Mouse (Mus musculus): Measurements from ENCODE around the gene Srbd1. TPM values are rescaled to one million over a fixed set of nuclear protein-coding genes. Genes with fewer than 3 reads are reported as not detected.

The Srbd1 gene
- total and polyA plus RNA-seq, 2 experiments from 2014 or later, result 8.3 to 13.2 TPM

GRCm38 (mm10) chr17:86038211-86038648 lies 106.7 kb downstream of the Srbd1 start:
- TF ChIP-seq CTCF (IDR thresholded peaks at IDR 0.05), result no peak
- H3K9me3 ChIP-seq (ENCODE audit: low read length), result no peaks in the 10 kb centered on the region
- no peak overlapping the region for H3K4me3 ChIP-seq (ENCODE audit: low read depth, low read length)
- 72% methylated on average over 13 of the region's 13 CpGs for WGBS
- DNase-seq (ENCODE audit: low spot score) (no peak), ATAC-seq (ENCODE audit: low FRiP score) (no peak)
- 0 out of 2 replicates have a peak, but pooled peaks cover 2% of the 10 kb centered on the region for H3K4me1 ChIP-seq (ENCODE audit: insufficient read depth, low read length)
- H3K27ac ChIP-seq (ENCODE audit: low read depth, low read length), result no peak overlapping the region
- no peak overlapping the region for H3K9ac ChIP-seq (replicated peaks; ENCODE audit: low read length, poor library complexity, severe bottlenecking)
- no peaks in the 10 kb centered on the region for H3K36me3 ChIP-seq (ENCODE audit: insufficient read depth, low read length)
- H3K4me2 ChIP-seq (ENCODE audit: low read depth, low read length, poor library complexity, severe bottlenecking), result no peak overlapping the region
- no peaks in the 10 kb centered on the region for H3K27me3 ChIP-seq (ENCODE audit: insufficient read depth, low read length)

GRCm38 (mm10) chr17:86035576-86035975 lies 109.4 kb downstream of the Srbd1 start:
- no peaks in the 10 kb centered on the region for H3K9me3 ChIP-seq (ENCODE audit: low read length)
- H3K36me3 ChIP-seq (ENCODE audit: insufficient read depth, low read length), result no peaks in the 10 kb centered on the region
- H3K4me1 ChIP-seq (ENCODE audit: insufficient read depth, low read length), result 0 out of 2 replicates have a peak, but pooled peaks cover 2% of the 10 kb centered on the region
- DNase-seq (ENCODE audit: low spot score) (no peak), ATAC-seq (ENCODE audit: low FRiP score) (no peak)
- no peak overlapping the region for H3K4me2 ChIP-seq (ENCODE audit: low read depth, low read length, poor library complexity, severe bottlenecking)
- H3K27ac ChIP-seq (ENCODE audit: low read depth, low read length), result no peak overlapping the region
- H3K4me3 ChIP-seq (ENCODE audit: low read depth, low read length), result no peak overlapping the region
- WGBS, result 88% methylated on average over 3 of the region's 3 CpGs
- H3K27me3 ChIP-seq (ENCODE audit: insufficient read depth, low read length), result no peaks in the 10 kb centered on the region
- TF ChIP-seq CTCF (IDR thresholded peaks at IDR 0.05), result no peak
- no peak overlapping the region for H3K9ac ChIP-seq (replicated peaks; ENCODE audit: low read length, poor library complexity, severe bottlenecking)

- DNase-seq (ENCODE audit: low spot score) (no peak), ATAC-seq (ENCODE audit: low FRiP score) (no peak)
- Histone ChIP-seq H3K9me3 (ENCODE audit: low read length) (no peaks in the 10 kb centered on the region), H3K9ac (replicated peaks; ENCODE audit: low read length, poor library complexity, severe bottlenecking) (no peak overlapping the region), H3K4me3 (ENCODE audit: low read depth, low read length) (no peak overlapping the region), H3K4me2 (ENCODE audit: low read depth, low read length, poor library complexity, severe bottlenecking) (no peak overlapping the region), H3K4me1 (ENCODE audit: insufficient read depth, low read length) (0 out of 2 replicates have a peak, but pooled peaks cover 2% of the 10 kb centered on the region), H3K36me3 (ENCODE audit: insufficient read depth, low read length) (no peaks in the 10 kb centered on the region), H3K27me3 (ENCODE audit: insufficient read depth, low read length) (no peaks in the 10 kb centered on the region), H3K27ac (ENCODE audit: low read depth, low read length) (no peak overlapping the region)
- no peak for TF ChIP-seq CTCF (IDR thresholded peaks at IDR 0.05)
- WGBS, result 69% methylated on average over 12 of the region's 12 CpGs
Measured at GRCm38 (mm10) chr17:86035146-86035545, 109.8 kb downstream of the Srbd1 start.

GRCm38 (mm10) chr17:86034641-86035040 lies 110.3 kb downstream of the Srbd1 start:
- Histone ChIP-seq H3K27me3 (ENCODE audit: insufficient read depth, low read length) (no peaks in the 10 kb centered on the region), H3K4me2 (ENCODE audit: low read depth, low read length, poor library complexity, severe bottlenecking) (no peak overlapping the region), H3K9me3 (ENCODE audit: low read length) (no peaks in the 10 kb centered on the region), H3K27ac (ENCODE audit: low read depth, low read length) (no peak overlapping the region), H3K4me1 (ENCODE audit: insufficient read depth, low read length) (0 out of 2 replicates have a peak, but pooled peaks cover 2% of the 10 kb centered on the region), H3K4me3 (ENCODE audit: low read depth, low read length) (no peak overlapping the region), H3K36me3 (ENCODE audit: insufficient read depth, low read length) (no peaks in the 10 kb centered on the region), H3K9ac (replicated peaks; ENCODE audit: low read length, poor library complexity, severe bottlenecking) (no peak overlapping the region)
- DNase-seq (ENCODE audit: low spot score) (no peak), ATAC-seq (ENCODE audit: low FRiP score) (no peak)
- WGBS, result 83% methylated on average over 6 of the region's 6 CpGs
- no peak for TF ChIP-seq CTCF (IDR thresholded peaks at IDR 0.05)

- ATAC-seq (ENCODE audit: low FRiP score) (no peak), DNase-seq (ENCODE audit: low spot score) (no peak)
- WGBS, result 90% methylated on average over 3 of the region's 3 CpGs
- Histone ChIP-seq H3K27ac (ENCODE audit: low read depth, low read length) (no peak overlapping the region), H3K4me2 (ENCODE audit: low read depth, low read length, poor library complexity, severe bottlenecking) (no peak overlapping the region), H3K4me1 (ENCODE audit: insufficient read depth, low read length) (no peaks in the 10 kb centered on the region), H3K9me3 (ENCODE audit: low read length) (no peaks in the 10 kb centered on the region), H3K36me3 (ENCODE audit: insufficient read depth, low read length) (no peaks in the 10 kb centered on the region), H3K9ac (replicated peaks; ENCODE audit: low read length, poor library complexity, severe bottlenecking) (no peak overlapping the region), H3K4me3 (ENCODE audit: low read depth, low read length) (no peak overlapping the region), H3K27me3 (ENCODE audit: insufficient read depth, low read length) (no peaks in the 10 kb centered on the region)
- no peak for TF ChIP-seq CTCF (IDR thresholded peaks at IDR 0.05)
Measured at GRCm38 (mm10) chr17:86032113-86032714, 112.8 kb downstream of the Srbd1 start.

GRCm38 (mm10) chr17:86030016-86030415 lies 115.0 kb downstream of the Srbd1 start:
- peak; percentile 8 for DNase-seq (ENCODE audit: low spot score)
- ATAC-seq (ENCODE audit: low FRiP score), result no peak
- Histone ChIP-seq H3K27ac (ENCODE audit: low read depth, low read length) (no peak overlapping the region), H3K4me2 (ENCODE audit: low read depth, low read length, poor library complexity, severe bottlenecking) (no peak overlapping the region), H3K4me3 (ENCODE audit: low read depth, low read length) (no peak overlapping the region), H3K27me3 (ENCODE audit: insufficient read depth, low read length) (no peaks in the 10 kb centered on the region), H3K4me1 (ENCODE audit: insufficient read depth, low read length) (no peaks in the 10 kb centered on the region), H3K9ac (replicated peaks; ENCODE audit: low read length, poor library complexity, severe bottlenecking) (no peak overlapping the region), H3K36me3 (ENCODE audit: insufficient read depth, low read length) (no peaks in the 10 kb centered on the region), H3K9me3 (ENCODE audit: low read length) (no peaks in the 10 kb centered on the region)
- 47% methylated on average over 4 of the region's 4 CpGs for WGBS
- no peak for TF ChIP-seq CTCF (IDR thresholded peaks at IDR 0.05)
